Mouse (Mus musculus) mesoderm, embryonic 11.5 days (tissue): Measurements from ENCODE around the gene Speer2.

Source experiments
- DNase-seq: peaks from one replicate; pipeline ENCODE4 v3.0.0-alpha.2; 2012; ENCODE audit warnings: low read depth, low spot score

Speer2 gene

DNA sequence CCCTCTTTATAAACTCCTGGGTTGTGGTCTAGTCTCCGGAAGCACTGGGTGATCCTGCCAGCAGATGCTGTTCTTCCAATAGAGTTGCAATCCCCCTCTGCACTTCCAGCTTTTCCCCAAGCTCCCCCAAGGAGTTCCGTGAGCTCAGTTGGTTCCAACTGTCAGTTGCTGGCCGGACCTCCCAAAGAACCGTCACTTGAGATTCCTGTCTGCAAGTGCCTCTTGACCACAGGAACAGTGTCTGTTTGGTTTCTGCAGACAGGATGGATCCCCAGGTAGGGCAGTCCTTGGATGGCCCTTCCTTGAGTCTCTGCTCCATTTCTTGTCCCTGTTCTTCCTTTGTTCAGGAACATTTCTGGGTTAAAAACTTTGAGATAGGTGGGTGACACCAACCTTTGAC lies at the start of gene Speer2:
TSS of gene Speer2 (minus strand) at position 101 of the 400 bp plus-strand sequence.
- no peak for DNase-seq

DNA sequence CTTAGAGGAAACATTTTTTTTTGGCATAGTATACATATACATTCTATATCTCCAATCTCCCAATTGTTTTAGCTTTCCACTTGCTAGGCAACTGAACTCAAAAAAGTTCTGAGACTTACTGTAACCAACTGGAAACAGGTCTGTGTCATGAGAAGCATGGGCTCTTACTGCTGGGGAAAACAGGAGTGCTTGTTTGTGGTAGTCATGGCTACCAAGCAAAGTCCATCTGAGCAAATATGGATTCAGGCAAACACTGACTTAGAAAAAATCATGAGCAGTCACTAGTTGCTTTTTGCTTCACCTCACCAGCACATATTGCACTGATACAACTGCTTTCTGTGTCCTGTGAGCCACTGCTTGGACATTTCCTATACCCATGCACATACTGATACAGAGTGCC lies 40.8 kb upstream of the Speer2 start:
- DNase-seq, result no peak

DNA sequence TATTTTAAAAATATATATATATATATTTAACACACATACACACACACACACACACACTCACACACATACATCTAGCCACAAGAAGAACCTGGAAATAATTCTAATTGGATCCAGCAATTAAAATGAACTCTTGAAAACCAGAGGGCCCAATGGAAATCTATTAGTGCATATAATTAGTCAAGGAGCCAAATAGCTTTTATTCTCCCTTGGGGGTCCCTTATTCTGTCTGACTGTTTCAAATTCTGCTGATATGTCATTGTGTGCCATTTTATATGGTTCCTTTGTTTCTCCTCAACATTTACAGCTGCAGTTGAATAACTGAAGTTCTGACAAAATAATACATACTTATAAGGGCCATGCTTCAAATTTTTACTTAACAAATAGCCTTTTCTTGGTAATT lies 17.2 kb upstream of the Speer2 start:
- DNase-seq, result no peak

DNA sequence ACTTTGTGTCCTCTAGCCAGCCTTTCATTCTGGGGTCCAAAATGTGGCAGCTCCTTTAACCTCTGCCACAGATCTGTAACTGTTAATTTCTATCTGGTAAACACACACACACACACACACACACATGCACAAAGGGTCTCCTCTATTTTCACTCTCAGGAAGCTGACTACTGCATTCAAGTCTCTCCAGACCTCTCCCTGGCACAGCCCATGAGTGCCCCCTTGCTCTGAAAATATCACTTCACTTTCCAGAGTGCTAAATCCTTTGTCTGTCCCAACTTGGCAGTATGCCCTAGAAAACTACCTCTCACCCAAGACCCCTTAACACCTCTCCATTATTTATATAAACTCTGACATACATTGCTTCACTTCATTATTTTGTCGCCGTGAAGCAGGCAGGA lies 26.9 kb downstream of the Speer2 start:
- DNase-seq, result no peak

DNA sequence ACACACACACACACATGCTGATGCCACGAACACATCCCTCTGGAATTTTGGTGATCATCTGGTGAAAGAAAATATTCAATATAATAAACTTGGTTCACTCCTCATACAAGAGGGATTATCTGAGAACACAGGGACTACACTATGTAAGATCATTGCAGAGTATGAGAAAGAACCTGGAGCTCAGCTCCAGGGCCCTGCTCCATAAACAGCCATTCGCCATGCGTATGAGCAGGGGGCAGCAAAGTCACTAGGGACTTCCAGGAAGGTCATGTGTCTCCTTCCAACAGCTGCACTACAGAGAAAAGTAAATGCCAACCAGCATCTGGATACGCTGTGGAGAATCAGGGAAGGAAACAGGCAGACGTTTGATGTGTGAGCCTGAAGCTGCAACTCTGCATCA lies 49.9 kb downstream of the Speer2 start:
- no peak for DNase-seq
